Mouse (Mus musculus) CH12.LX (cell line): ENCODE measurements at regions not wholly inside any gene's neighbourhood (a gene's known extent, or its start where the extent isn't known, plus 50 kb on each side); places are given as distances from the start of the nearest gene placed in this dataset.

Experiments used
- CTCF ChIP-seq, 2 experiments: IDR thresholded peaks in 1 of 2; conservative IDR thresholded peaks in 1 of 2; 2 replicates each; pipeline ENCODE4 v1.5.1; 2011 to 2012; ENCODE audit warnings: low read depth in 2 of 2, low read length in 2 of 2, improper control_type of control experiment in 1 of 2, inconsistent platforms in 1 of 2, mild to moderate bottlenecking in 1 of 2, moderate library complexity in 1 of 2
- E2F4 ChIP-seq: IDR thresholded peaks from 2 replicates; pipeline ENCODE4 v1.6.1; 2011; ENCODE audit warnings: low read depth, low read length, improper control_type of control experiment; ENCODE audit not compliant: insufficient replicate concordance
- ETS1 ChIP-seq: conservative IDR thresholded peaks from 2 replicates; pipeline ENCODE4 v1.6.1; 2012; ENCODE audit warnings: low read depth, mild to moderate bottlenecking, inconsistent platforms, low read length, improper control_type of control experiment, moderate library complexity
- JUN ChIP-seq: IDR thresholded peaks from 2 replicates; pipeline ENCODE4 v1.6.1; 2011; ENCODE audit warnings: low read depth, mild to moderate bottlenecking, low read length, improper control_type of control experiment, moderate library complexity; ENCODE audit not compliant: insufficient read depth
- KAT2A ChIP-seq: IDR thresholded peaks from 2 replicates; pipeline ENCODE4 v1.6.1; 2012; ENCODE audit warnings: low read length, improper control_type of control experiment, inconsistent platforms; ENCODE audit not compliant: insufficient replicate concordance
- MEF2A ChIP-seq: IDR thresholded peaks from 2 replicates; pipeline ENCODE4 v1.6.1; 2014; ENCODE audit warnings: low read depth, mild to moderate bottlenecking, inconsistent platforms, low read length, improper control_type of control experiment, borderline replicate concordance
- POLR2AphosphoS2 ChIP-seq: IDR thresholded peaks from 2 replicates; pipeline ENCODE4 v1.6.1; 2011; ENCODE audit warnings: low read depth, low read length, improper control_type of control experiment
- SIN3A ChIP-seq: IDR thresholded peaks from 2 replicates; pipeline ENCODE4 v1.6.1; 2012; ENCODE audit warnings: low read length, improper control_type of control experiment, inconsistent platforms
- TCF12 ChIP-seq: IDR thresholded peaks from 2 replicates; pipeline ENCODE4 v1.6.1; 2014; ENCODE audit warnings: low read depth, mild to moderate bottlenecking, inconsistent platforms, low read length, improper control_type of control experiment
- USF1 ChIP-seq: IDR thresholded peaks from 2 replicates; pipeline ENCODE4 v1.6.1; 2014; ENCODE audit warnings: low read depth, mild to moderate bottlenecking, inconsistent platforms, low read length, improper control_type of control experiment
- ZMIZ1 ChIP-seq: IDR thresholded peaks from 2 replicates; pipeline ENCODE4 v1.6.1; 2012; ENCODE audit warnings: low read depth, mild to moderate bottlenecking, inconsistent platforms, low read length, improper control_type of control experiment

DNA sequence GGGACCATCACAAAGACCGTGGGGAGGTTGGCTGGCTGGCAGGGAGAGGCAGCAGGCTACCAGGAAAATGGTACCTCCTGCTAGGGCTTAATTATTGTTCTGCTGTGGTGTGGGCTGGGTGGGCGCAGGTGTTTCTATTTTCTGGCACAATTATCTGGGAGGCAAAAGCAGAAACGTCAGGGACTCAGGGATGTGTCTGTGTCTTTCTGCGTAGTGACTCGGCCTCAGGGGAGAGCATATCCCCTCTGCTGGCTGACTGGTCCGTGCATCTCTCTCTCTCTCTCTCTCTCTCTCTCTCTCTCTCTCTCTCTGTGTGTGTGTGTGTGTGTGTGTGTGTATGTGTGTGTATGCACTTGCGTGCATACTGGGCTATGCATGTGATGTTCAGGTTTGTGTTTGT lies 61.2 kb upstream of the Trp53i11 start:
- TF ChIP-seq CTCF (conservative IDR thresholded peaks at IDR 0.05 in 1 of 2, IDR thresholded peaks at IDR 0.05 in 1 of 2; ENCODE audit: low read depth in 2 of 2, low read length in 2 of 2) = no peak
- TF ChIP-seq USF1 = no peak
- TF ChIP-seq ZMIZ1 = no peak
- no peak for TF ChIP-seq POLR2AphosphoS2
- no peak for TF ChIP-seq MEF2A
- TF ChIP-seq ETS1 = no peak
- TF ChIP-seq TCF12 = no peak
- no peak for TF ChIP-seq JUN
- TF ChIP-seq E2F4 = no peak
- no peak for TF ChIP-seq KAT2A
- TF ChIP-seq SIN3A = no peak
